Mouse (Mus musculus) right cerebral cortex, adult 2 months (tissue): ENCODE data around the gene Tprn.
"Not testable (repeated sequence)": the region's sequence is repeated elsewhere in the genome, so short reads cannot be mapped to it uniquely, and the experiment has no call there.

Experiments
- DNase-seq, 2 experiments: peaks; one replicate each; pipeline ENCODE4 v3.0.0; 2021 to 2022; ENCODE audit warnings: low spot score in 2 of 2

The Tprn gene

DNA sequence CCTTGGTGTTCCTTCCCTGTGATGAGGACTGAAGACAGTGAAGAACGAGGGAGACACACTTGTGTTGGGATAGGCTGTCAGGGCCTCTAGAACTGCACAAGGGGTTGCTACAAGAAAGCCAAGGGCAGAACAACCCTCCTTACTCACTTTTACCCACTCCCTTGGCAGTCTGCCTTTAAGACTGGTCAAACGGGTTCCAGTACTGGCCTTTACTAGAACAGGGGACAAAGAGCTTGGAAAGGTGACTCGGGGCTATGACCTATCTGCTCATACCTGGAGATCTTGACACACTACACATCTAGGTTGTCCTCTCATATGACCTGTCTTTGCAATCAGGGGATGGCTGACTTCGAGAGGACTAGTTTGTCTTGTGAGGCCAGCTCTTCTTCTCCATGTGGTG, 24.9 kb upstream of the Tprn start:
- DNase-seq = no peak

DNA sequence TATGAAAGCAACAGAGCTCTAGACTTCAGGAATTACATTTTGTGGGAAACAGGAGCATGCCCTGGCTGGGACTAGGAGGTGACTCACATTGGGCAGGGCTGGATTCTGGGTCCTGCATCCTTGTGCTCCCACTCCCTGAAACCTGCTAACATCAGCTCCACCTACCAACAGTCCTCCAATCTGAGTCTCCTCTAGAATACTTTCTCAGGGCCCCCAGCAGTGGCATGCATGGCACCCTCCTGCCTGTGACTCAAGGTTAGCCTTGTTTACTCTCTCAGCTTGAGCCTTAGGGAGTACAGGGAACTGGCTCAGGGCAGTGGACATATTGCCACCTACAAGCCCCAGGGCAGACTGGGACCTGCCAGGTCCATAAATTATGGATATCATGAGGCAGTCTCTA, 24.3 kb upstream of the Tprn start:
- DNase-seq = no peak

DNA sequence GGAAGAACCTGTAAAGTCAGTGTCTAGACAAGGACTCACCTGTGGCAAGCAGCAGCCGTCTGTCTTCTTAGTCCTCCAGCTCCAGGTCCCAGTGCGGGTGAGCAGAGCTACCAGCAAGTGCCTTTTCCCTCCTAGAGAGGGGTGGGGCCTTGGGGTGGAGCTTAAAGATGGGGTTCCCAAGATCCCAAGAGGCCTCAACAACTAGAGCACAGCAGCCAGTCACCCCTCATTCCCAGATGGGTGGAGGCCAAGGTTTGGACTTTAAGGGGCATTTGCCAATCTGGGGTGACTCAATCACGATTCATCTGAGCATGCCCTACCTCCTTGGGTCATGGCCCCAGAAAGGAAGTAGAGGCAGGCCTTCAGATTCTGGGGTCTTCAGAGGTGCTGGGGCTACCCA, 22.7 kb upstream of the Tprn start:
- DNase-seq = no peak

DNA sequence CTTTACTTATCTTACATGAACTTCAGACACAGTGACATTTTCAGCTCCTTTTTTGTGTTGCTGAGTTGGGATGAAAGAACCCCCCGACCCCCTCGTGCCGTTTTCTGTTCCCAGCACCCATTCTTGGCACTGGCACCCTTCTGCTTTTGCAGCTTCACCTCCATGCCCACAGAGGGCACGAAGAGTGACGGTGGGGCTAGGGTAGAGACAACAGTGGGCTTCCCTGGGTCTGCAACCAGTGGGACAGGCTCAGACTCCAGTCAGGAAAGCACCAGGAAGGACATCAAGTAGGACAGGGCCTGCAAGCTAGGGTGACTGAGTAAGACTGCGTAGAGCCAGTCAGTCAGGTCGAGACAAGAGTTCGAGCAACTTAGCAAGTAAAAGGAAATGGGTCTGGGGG, 22.1 kb upstream of the Tprn start:
- no peak for DNase-seq

DNA sequence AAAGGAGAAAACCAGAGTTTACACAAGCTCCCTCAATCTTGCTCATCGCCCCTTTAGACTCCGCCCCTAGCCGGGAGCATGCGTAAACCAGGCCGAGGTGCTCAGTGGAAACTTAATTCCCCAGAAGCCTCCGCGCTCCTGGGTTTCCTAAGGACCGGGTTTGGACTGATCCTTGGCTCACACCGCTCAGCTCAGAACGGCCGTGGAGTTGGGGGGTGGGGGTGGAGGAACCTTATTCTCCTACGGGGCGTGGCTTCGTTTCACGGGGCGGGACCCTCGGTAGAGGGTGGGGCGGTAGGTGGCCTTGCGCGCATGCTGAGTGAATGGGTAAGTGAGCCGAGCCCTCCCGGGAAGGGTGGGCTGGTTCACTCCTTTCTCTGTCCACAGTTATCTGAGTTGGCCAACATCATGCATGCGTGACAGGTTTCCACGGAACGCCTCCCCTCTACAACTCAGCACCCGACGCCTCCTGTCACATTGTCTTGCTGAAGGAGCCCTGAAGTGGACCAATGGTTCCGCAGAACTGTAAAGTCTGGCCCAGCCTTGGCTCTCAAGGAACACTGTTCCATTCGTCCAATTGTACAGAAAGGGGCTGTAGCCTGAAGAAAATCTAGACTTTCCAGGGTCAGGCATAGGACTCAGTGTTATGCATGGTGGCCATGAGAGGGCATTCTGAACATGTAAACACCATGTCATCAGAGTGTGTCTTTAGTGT, 21.5 kb upstream of the Tprn start:
- DNase-seq = peak; percentile 69 to 70

DNA sequence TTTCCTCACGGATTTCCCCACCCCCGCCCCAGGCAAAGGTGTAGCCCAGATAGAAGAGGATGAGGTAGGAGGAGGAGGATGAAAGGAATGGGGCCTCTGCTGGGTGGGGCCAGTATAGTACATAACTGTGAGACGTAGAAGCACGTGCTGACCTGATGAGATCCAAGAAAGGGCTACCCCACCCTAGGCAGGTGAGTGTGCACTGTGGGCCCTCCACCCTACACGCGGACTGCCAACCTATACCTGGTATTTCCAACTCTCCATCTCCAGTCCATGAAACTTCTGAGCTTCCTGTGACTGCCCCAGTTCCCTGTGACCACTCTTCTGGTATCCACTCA, 21.0 kb upstream of the Tprn start:
- DNase-seq = no peak

DNA sequence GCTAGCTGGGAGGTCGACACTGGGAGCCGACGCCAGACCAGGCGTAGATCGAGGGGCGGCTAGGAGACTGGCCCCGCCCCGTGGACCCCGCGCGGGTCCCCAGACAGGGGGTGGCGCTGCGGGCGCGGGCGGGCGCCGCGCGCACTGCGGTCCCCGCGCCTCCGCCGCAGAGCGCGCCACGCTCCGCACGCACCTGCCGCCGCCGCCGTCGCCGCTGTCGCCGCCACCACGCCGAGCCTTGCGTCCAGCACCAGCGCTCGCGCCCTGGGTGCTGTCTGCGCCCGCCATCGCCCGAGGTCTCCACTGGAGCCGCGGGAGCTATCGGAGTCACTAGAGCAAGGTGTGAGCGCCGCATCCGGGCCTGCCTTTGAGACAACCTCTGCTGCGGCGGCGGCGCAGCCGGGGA, 20.3 kb upstream of the Tprn start, which contains the start of the genes Rnf208 and Cysrt1:
Gene Rnf208, plus strand, starts transcription at position 155 of the 406 bp plus-strand sequence.
Gene Cysrt1, minus strand, starts transcription at position 352 of the 406 bp plus-strand sequence.
- DNase-seq = peak; percentile 42 to 45

DNA sequence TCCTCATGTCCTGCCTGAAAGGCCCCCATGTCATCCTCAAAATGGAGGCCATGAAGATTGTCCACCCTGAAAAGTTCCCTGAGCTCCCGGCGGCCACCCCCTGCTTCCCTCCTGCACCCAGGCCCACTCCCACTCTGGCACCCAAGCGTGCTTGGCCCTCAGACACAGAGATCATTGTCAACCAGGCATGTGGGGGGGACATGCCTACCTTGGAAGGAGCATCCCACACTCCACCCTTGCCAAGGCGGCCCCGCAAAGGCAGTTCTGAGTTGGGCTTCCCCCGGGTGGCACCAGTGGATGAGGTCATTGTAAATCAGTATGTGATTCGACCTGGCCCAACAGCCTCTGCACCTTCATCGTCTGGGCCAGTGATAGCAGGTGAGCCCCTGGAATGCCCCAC, 19.1 kb upstream of the Tprn start:
- no peak for DNase-seq

DNA sequence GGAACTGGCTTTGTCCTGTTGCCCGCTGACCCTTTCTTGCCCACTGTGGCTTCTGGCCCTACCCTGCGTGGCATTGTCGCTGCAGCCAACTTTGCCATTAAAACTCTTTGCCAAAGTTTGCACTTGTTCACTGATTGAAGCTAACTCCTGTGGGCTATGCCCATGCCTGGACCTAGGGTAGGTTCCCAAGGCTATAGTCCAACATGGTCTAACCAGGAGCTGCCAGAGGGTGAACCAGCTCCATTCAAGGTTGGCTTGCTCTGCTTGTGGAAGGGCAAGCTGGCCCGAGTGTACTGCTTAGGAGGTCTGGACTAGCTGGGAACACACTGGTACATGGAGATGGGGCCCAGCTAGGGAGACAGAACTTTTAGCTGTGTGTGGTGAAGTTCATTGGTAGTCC, 18.3 kb upstream of the Tprn start:
- DNase-seq = no peak

DNA sequence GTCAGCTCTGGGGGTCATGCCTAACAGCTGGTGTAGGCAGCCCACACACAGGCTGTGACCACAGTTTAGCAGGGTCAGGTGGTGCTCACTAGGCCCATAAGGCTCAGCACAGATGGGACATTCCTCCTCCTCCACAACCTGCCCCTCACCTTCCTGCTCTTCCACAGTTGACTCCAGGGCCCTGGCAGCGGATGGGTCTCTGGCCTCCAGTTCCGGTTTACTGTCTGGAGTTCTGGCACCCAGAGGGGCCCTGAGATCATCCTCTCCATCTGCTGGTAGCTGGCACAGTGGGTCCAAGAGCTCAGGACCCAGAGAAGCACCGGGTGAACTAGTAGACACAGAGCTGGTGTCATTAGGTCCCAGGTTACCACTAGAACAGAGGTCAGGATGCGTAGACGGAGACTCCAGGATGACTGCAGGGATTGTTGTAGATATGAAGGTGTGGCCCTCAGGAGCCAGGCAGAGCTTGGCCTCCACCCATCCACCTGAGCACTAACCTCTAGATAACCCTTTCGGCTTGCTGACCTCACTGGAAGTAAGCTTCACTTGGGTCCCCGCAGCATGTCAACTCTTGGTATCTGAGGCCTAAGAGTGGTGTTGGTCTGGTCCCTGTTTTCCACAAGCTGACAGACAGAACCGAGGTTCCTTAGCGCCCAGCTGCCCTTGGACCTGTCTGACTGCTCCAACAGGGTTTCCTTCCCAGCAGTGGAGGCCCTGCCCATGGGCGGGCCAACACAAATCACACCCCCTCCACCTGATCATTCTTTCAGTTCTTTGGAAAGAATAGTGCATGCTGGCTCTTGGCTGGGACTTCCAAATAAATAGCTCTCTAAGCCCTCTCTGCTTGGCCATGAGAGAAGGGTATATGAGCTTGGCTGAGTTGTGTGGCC, 16.0 kb upstream of the Tprn start, which contains the start of gene AL732309.1:
Gene AL732309.1, minus strand, starts transcription at position 681 of the 890 bp plus-strand sequence.
- DNase-seq = no peak

DNA sequence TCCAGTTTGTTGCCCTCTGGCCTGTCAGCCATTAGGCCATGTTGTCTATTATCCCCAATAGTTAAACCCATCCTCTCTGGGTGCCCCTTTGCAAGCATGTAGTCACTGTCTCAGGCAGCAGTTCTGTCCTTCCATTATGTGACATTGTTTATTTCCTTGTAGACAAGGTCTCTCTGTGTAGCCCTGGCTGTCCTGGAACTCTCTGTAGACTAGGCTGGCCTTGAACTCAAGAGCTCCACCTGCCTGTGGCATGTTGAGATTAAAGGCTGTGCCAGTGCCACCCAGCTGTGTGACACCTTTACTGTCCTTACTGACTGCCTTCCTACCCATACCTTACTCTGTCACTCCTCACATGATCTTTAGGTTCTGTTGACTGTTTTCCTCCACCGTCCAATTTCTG, 10.1 kb upstream of the Tprn start:
- no peak for DNase-seq

DNA sequence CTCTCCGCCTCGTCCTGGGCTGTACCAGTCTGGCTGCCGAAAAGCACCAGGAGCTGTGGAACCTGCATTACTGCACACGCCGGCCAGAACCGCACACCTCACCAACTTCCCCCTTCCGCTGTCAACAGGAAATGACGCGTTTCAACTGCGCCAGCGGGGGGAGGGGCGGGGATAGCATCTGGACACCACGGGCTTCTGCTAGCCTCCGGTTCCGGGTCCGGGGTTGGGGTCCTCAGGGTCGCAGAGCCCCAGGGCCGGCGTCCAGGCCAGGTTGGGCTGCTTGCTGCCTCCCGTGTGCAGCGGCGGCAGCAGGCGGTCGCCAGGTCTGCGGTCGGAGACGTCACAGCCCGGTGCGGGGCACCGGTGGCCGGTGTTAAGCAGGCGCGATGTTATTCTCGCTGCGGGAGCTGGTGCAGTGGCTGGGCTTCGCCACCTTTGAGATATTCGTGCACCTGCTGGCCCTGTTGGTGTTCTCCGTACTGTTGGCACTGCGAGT, 7.1 kb upstream of the Tprn start, which contains the start of gene Tmem203:
Gene Tmem203, plus strand, starts transcription at position 156 of the 496 bp plus-strand sequence.
- DNase-seq = peak; percentile 89 to 92

DNA sequence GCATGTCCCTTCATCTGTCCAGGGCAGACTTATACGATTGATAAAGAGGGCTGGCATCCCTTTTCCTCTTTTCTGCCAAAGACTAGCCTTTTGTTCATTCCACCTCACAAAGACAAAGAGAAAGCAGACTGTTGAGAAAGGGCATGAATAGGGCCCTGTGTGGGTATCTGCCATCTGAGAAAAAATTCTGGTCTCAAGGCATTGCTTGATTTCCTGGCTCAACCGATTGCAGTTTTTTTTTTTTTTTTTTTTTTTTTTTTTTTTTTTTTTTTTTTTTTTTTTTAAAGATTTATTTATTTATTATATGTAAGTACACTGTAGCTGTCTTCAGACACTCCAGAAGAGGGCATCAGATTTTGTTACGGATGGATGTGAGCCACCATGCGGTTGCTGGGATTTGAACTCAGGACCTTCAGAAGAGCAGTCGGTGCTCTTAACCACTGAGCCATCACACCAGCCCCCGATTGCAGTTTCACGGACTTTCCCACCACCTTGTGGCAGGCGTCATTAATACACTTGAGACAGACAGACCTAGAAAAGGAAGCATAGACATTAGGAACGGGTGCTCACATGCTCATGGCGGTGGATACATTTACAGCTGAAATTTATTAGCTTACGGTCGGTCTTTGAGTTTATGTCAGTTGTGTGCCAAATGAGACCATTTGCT, 5.8 kb upstream of the Tprn start:
- DNase-seq = not testable (repeated sequence)

DNA sequence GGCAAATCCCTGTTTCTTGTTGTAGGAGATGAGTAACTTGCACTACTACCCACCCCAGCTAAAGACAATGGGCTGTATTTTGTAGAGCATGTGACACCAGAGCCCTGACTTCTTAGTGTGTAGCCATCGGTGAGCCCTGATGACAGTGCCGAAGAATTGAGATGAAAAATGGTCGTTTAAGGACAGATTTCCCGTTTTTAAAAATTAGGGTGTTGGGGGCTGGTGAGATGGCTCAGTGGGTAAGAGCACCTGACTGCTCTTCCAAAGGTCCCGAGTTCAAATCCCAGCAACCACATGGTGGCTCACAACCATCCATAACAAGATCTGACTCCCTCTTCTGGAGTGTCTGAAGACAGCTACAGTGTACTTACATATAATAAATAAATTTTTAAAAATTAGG, 5.2 kb upstream of the Tprn start:
- not testable (repeated sequence) for DNase-seq

DNA sequence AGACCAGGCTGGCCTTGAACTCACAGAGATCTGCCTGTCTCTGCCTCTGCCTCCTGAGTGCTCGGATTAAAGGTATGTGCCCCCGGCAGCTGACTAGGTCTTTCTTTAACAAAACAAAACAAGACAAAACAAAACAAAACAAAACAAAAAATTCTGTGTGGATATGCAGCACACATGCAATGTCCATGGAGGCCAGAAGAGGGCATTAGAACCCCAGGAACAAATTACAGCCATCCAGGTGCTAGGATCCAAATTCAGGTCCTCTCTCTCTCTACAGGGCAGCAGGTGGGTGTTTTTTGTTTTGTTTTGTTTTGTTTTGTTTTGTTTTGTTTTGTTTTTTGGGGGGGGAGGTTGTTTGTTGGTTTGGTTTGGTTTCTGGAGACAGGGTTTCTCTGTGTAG, 3.5 kb upstream of the Tprn start:
- DNase-seq = no peak

DNA sequence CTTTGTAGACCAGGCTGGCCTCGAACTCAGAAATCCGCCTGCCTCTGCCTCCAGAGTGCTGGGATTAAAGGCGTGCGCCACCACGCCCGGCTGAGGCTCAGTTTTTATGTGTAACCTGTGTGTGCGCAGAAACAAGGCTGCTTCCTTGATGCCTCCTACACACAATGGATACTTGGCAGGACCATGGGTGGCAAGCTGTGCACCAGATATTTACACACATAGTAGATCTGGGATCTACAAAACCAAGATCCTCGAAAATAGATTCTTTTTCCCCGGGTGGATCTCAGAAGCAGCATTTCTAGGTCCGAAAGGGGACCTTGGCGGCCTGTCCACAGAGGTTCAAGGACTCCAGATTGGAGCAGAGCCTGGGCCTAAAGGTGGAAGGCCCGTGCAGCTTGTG, 548 bp upstream of the Tprn start:
- peak in 1 of 2 experiments; percentile 46 for DNase-seq

DNA sequence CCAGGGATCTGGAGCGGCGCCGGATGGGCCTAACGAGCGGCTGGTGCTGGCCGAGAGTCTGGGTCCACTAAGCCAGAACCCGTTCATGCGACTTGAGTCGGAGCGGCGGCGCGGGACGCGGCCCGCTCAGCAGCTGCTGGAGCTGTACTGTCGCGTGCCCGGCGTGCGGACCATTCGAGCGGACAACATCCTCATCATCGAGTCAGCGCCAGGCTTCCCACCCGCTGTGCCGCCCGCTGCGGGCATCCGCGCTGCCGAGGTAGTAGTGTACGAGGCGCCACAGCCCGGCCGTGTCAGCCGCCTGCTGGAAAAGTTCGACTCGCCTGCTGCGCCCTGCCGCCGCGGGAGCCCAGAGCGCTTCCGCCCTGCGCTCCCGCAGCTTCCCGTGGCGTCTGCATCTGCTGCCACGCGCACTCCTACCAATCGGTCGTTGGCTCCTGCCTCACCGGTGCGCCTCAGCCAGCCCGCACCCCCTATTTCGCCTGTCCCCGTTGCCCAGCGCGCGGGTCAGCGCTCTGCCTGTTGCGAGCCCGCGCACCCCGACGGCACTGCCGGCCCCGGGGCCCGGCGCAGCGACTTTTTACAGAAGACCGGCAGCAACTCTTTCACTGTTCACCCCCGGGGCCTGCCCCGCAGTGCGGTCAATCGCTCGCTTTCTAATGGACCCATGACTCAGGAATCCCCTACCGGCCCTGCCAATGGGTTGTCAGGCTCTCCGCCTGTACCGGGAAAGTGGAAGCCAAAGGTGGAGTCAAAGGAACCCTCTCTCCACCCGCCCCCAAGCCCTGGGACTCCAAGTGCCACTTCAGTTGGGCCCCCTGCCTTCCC, 591 bp downstream of the Tprn start:
- DNase-seq = no peak

DNA sequence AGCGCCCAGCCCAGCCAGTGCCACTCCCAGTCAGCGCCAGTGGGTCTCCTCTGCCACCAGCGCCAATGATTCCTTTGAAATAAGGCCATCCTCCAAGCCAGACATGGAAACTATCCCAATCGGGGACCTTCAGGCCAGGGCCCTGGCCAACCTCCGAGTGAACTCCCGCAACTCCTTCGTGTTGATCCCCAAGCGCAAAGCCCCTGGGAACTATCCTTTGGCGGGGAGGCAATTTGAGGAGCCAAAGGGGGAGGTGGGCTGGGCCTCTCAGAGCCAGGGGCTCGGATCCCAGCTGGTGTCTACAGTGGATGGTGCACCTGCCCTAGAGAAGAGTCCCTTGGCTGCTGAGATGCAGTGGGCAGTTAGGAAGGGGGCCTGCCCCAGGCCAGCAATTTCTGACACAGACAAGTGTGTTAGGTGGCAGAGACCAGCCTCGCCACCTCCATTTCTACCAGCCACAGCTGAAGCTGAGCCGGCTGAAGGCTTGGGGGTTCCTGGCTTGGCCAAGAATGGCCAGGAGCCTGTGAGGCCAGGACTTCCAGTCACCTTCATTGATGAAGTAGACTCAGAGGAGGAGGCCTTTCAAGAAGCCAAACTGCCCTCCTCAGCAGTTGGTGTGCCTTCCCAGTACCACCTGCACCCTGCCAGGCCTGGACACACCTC, 1.3 kb downstream of the Tprn start:
- no peak for DNase-seq

DNA sequence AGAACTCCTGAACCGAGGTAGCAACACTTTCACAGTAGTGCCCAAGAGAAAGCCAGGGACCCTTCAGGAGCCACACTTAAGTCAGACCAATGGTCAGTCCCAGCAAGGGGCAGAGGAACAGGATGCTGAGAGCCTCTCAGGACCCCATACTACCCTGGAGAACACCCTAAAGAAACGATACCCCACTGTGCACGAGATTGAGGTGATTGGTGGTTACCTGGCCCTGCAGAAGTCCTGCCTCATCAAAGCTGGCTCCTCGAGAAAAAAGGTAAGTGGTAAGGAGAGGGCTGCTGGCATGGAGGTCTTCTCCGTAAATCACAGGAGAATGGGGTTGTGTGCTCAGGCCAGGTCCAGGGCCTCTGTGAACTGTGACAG, 1.9 kb downstream of the Tprn start:
- DNase-seq = no peak

DNA sequence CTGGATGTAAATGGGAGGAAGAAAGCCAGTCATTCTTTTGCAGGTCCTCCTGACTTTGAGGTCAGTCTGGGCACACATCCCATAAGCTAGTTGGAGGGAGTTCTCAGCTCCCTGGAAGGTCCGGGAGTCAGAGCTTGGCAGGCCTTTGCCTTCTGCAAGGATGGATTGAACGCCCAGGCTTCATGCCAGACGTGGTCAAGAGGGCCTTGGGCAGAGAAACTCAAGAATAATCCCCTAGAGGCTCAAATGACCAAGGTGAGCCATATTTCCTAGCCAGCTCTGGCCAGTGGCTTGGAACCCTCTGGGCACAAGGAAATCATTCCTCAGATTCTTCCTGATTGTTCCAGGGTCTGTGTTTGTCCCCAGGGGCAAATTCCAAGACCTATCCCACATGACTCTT, 2.4 kb downstream of the Tprn start:
- DNase-seq = no peak
